Mouse (Mus musculus): ENCODE measurements around the gene Prn.

The Prn gene

GRCm38 (mm10) chr2:131906266-131906665, 3.5 kb upstream of the Prn start:
- in situ Hi-C loops (cut with MboI, MseI): no loop called here

GRCm38 (mm10) chr2:131906846-131907245, 2.9 kb upstream of the Prn start:
- in situ Hi-C loops (cut with MboI, MseI): no loop called here

- in situ Hi-C loops (cut with MboI, MseI): no loop called here
These were observed 2.4 kb upstream of the Prn start for GRCm38 (mm10) chr2:131907311-131907710.

- in situ Hi-C loops (cut with MboI, MseI): no loop called here
These were observed 1.4 kb upstream of the Prn start for GRCm38 (mm10) chr2:131908351-131908861.

GRCm38 (mm10) chr2:131908906-131909305, 851 bp upstream of the Prn start:
- in situ Hi-C loops (cut with MboI, MseI): no loop called here

GRCm38 (mm10) chr2:131910847-131911246, 1.1 kb downstream of the Prn start:
- in situ Hi-C loops (cut with MboI, MseI): no loop called here

GRCm38 (mm10) chr2:131911341-131911740, 1.6 kb downstream of the Prn start:
- in situ Hi-C loops (cut with MboI, MseI): no loop called here

GRCm38 (mm10) chr2:131912526-131913258, 2.9 kb downstream of the Prn start:
- in situ Hi-C loops (cut with MboI, MseI): no loop called here

- in situ Hi-C loops (cut with MboI, MseI): no loop called here
These were observed 22.6 kb downstream of the Prn start for GRCm38 (mm10) chr2:131932275-131932902.

- in situ Hi-C loops (cut with MboI, MseI): no loop called here
These were observed 23.3 kb downstream of the Prn start for GRCm38 (mm10) chr2:131933013-131933412.

- in situ Hi-C loops (cut with MboI, MseI): no loop called here
These were observed 23.8 kb downstream of the Prn start for GRCm38 (mm10) chr2:131933598-131933997.

GRCm38 (mm10) chr2:131934243-131934642, 24.5 kb downstream of the Prn start:
- in situ Hi-C loops (cut with MboI, MseI): no loop called here

- in situ Hi-C loops (cut with MboI, MseI): loop anchor here (5.0 kb wide), 3 partner anchors 108 to 378 kb away; no protein-coding TSS in a partner anchor
These were observed 25.8 kb downstream of the Prn start for GRCm38 (mm10) chr2:131935390-131936105.

GRCm38 (mm10) chr2:131936410-131936809, 26.7 kb downstream of the Prn start:
- in situ Hi-C loops (cut with MboI, MseI): loop anchor here (5.0 kb wide), 3 partner anchors 109 to 379 kb away; no protein-coding TSS in a partner anchor

- in situ Hi-C loops (cut with MboI, MseI): loop anchor here (5.0 to 10.0 kb wide), 4 partner anchors 112 to 382 kb away; no protein-coding TSS in a partner anchor
These were observed 29.8 kb downstream of the Prn start for GRCm38 (mm10) chr2:131939404-131940111.

GRCm38 (mm10) chr2:131940506-131940905, 30.7 kb downstream of the Prn start:
- in situ Hi-C loops (cut with MboI, MseI): loop anchor here in 1 of 2 experiments (10.0 kb wide), 1 partner anchor 286 kb away; no protein-coding TSS in a partner anchor

- in situ Hi-C loops (cut with MboI, MseI): loop anchor here in 1 of 2 experiments (10.0 kb wide), 1 partner anchor 287 kb away; no protein-coding TSS in a partner anchor
These were observed 31.7 kb downstream of the Prn start for GRCm38 (mm10) chr2:131941501-131941900.

- in situ Hi-C loops (cut with MboI, MseI): loop anchor here in 1 of 2 experiments (10.0 kb wide), 1 partner anchor 290 kb away; no protein-coding TSS in a partner anchor
These were observed 34.6 kb downstream of the Prn start for GRCm38 (mm10) chr2:131944370-131944769.

GRCm38 (mm10) chr2:131945225-131945624, 35.5 kb downstream of the Prn start:
- in situ Hi-C loops (cut with MboI, MseI): loop anchor here (5.0 to 10.0 kb wide), 2 partner anchors 43 to 290 kb away; no protein-coding TSS in a partner anchor

- in situ Hi-C loops (cut with MboI, MseI): loop anchor here (5.0 to 10.0 kb wide), 2 partner anchors 43 to 291 kb away; no protein-coding TSS in a partner anchor
These were observed 36.0 kb downstream of the Prn start for GRCm38 (mm10) chr2:131945765-131946164.

- in situ Hi-C loops (cut with MboI, MseI): loop anchor here (5.0 to 10.0 kb wide), 2 partner anchors 44 to 292 kb away; no protein-coding TSS in a partner anchor
These were observed 36.6 kb downstream of the Prn start for GRCm38 (mm10) chr2:131946351-131946750.

Measured in T-helper 17 cell (primary cell).